Mouse (Mus musculus) forebrain, embryonic 12.5 days (tissue): Measurements from ENCODE around the gene Csgalnact2. TPM values are rescaled to one million over a fixed set of nuclear protein-coding genes. Genes with fewer than 3 reads are reported as not detected.

Experiments
- ATAC-seq: fragments of 200-750 bp; cut with Nextera tagmentation; 2 replicates; pipeline ENCODE4 v1.8.0; 2017; ENCODE audit warnings: moderate TSS enrichment; ENCODE audit not compliant: low FRiP score
- H3K27ac ChIP-seq: fragments of 300-500 bp; sonication (generic); 2 replicates; pipeline ENCODE4 v1.5.1; 2016; ENCODE audit warnings: mild to moderate bottlenecking
- H3K27me3 ChIP-seq: fragments of 300-500 bp; sonication (generic); 2 replicates; pipeline ENCODE4 v1.6.1; 2016; ENCODE audit warnings: mild to moderate bottlenecking
- H3K36me3 ChIP-seq: fragments of 300-500 bp; sonication (generic); replicated peaks from 2 replicates; pipeline ENCODE4 v1.6.1; 2016; ENCODE audit warnings: mild to moderate bottlenecking
- H3K4me1 ChIP-seq: fragments of 300-500 bp; sonication (generic); 2 replicates; pipeline ENCODE4 v1.6.1; 2016
- H3K4me2 ChIP-seq: fragments of 300-500 bp; sonication (generic); 2 replicates; pipeline ENCODE4 v1.6.1; 2016; ENCODE audit warnings: mild to moderate bottlenecking, moderate library complexity
- H3K4me3 ChIP-seq: fragments of 300-500 bp; sonication (generic); replicated peaks from 2 replicates; pipeline ENCODE4 v1.5.1; 2016; ENCODE audit warnings: mild to moderate bottlenecking
- H3K9ac ChIP-seq: fragments of 300-500 bp; sonication (generic); 2 replicates; pipeline ENCODE4 v1.6.1; 2016; ENCODE audit warnings: mild to moderate bottlenecking
- H3K9me3 ChIP-seq: fragments of 300-500 bp; sonication (generic); 2 replicates; pipeline ENCODE4 v1.6.1; 2016
- WGBS: fragments of 180-500 bp; shearing (Covaris S2); methylation state at CpG from one replicate; pipeline ENCODE4 v1.1.7; 2016; 5-methylcytosine and 5-hydroxymethylcytosine counted together
- polyA plus RNA-seq: library from polyadenylated mRNA; unstranded; fragments of >200 nt; fragmentation: Nextera tagmentation; extraction: Ambion mirVana; gene quantifications from 2 replicates; pipeline ENCODE4 v1.2.1, GENCODE M21; 2016

Gene Csgalnact2
- polyA plus RNA-seq, 1 experiment from 2014 or later, result 8.6 TPM

DNA sequence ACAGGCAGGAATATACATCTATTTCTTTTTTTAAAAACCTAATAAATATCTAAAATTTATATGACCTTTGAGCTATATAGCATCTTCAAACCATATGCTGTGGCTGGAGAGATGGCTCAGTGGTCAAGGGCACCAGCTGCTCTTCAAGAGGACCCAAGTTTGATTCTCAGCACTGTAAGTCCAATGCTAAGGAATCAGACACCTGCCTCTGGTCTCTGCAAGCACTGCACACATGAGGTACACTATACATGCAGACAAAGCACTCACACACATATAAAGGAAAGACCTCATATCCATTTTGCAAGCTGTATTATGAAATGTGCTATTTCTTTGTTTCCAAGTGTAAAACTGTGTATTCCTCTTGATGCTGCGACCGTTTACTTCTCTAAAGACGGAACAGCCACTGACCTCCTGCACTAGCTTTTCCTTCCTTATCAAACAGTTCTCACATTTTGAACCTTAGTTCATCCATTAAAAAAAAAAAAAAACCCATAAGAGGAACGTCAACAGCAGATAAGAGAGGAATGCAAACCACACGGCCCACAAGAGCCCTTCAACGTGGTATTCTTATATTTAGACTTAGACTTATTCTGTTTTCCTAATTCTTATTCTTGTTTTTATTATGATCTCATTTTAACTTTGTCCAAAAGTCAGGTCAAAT lies 11.0 kb downstream of the Csgalnact2 start:
- H3K9me3 ChIP-seq, result no peaks in the 10 kb centered on the region
- 88% methylated on average over 6 of the region's 6 CpGs for WGBS
- no peaks in the 10 kb centered on the region for H3K4me1 ChIP-seq
- H3K9ac ChIP-seq, result no peak overlapping the region
- no peak for ATAC-seq
- no peak overlapping the region for H3K4me2 ChIP-seq
- H3K27ac ChIP-seq, result no peak overlapping the region
- no peaks in the 10 kb centered on the region for H3K27me3 ChIP-seq
- no peaks in the 10 kb centered on the region; the same call in 1 of the 2 replicates for H3K36me3 ChIP-seq
- no peak overlapping the region for H3K4me3 ChIP-seq

DNA sequence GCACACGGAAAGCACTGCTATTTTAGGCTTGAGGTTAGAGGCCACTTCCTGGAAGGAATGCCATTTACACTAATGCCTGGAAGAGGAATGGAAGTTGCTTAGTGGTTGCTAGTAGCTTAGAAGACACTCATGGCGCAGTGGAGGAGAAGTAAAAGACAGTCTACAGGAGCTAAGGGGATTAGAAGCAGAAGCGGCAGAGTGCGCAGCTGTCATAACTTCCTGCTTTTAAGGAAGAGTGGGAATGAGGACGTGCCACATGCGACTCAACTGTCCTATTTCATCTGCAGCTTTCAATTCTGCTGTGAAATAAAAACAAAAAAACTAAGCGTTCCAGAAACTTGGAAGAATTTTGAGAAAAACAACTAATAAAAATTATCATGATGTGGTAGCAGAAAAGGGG lies 11.7 kb downstream of the Csgalnact2 start:
- H3K9me3 ChIP-seq, result no peaks in the 10 kb centered on the region
- no peak overlapping the region for H3K9ac ChIP-seq
- no peak for ATAC-seq
- H3K27ac ChIP-seq, result no peak overlapping the region
- H3K4me3 ChIP-seq, result no peak overlapping the region
- H3K4me1 ChIP-seq, result no peaks in the 10 kb centered on the region
- H3K27me3 ChIP-seq, result no peaks in the 10 kb centered on the region
- peaks cover 4% of the 10 kb centered on the region; the same call in 1 of the 2 replicates for H3K36me3 ChIP-seq
- H3K4me2 ChIP-seq, result no peak overlapping the region
- 85% methylated on average over 7 of the region's 7 CpGs for WGBS

GRCm38 (mm10) chr6:118126577-118126976 lies 12.4 kb downstream of the Csgalnact2 start:
- H3K27ac ChIP-seq, result no peak overlapping the region
- H3K4me1 ChIP-seq, result no peaks in the 10 kb centered on the region
- H3K4me3 ChIP-seq, result no peak overlapping the region
- H3K27me3 ChIP-seq, result no peaks in the 10 kb centered on the region
- no peak for ATAC-seq
- no peaks in the 10 kb centered on the region for H3K9me3 ChIP-seq
- H3K36me3 ChIP-seq, result peaks cover 5% of the 10 kb centered on the region; the same call in 1 of the 2 replicates
- H3K4me2 ChIP-seq, result no peak overlapping the region
- no peak overlapping the region for H3K9ac ChIP-seq

- Histone ChIP-seq H3K4me1 (no peaks in the 10 kb centered on the region), H3K9me3 (no peaks in the 10 kb centered on the region), H3K4me2 (no peak overlapping the region), H3K27ac (no peak overlapping the region), H3K27me3 (no peaks in the 10 kb centered on the region), H3K4me3 (no peak overlapping the region), H3K36me3 (peaks cover 5% of the 10 kb centered on the region; the same call in 1 of the 2 replicates), H3K9ac (no peak overlapping the region)
- WGBS, result 97% methylated on average over 1 of the region's 1 CpGs
- no peak for ATAC-seq
These were observed 16.2 kb downstream of the Csgalnact2 start for GRCm38 (mm10) chr6:118122767-118123166.

DNA sequence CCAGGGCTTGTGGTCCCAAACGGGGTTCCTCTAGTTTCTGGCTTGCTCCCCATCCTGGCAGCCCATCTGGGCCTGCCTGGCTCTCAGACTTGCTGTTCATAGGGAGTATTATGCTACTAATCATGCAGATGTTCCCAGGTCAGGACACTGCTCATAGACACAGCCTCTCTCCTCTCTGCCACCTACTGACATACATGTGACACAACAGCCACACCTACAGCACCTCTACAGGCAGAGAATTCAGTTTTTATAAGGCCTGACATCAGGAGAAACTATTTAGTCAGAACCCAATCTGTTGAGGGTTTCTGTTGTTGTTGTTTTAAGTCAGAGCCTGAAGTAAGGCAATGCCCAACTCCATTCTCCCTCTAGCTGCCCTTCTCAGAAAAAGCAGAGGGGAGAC lies 27.1 kb downstream of the Csgalnact2 start:
- Histone ChIP-seq H3K4me2 (no peak overlapping the region), H3K27ac (no peak overlapping the region), H3K9me3 (no peaks in the 10 kb centered on the region), H3K9ac (no peak overlapping the region), H3K4me1 (no peaks in the 10 kb centered on the region), H3K4me3 (no peak overlapping the region), H3K36me3 (0 out of 2 replicates have a peak, but pooled peaks cover 4% of the 10 kb centered on the region), H3K27me3 (no peaks in the 10 kb centered on the region)
- 52% methylated on average over 1 of the region's 1 CpGs for WGBS
- ATAC-seq, result no peak

- no peak overlapping the region for H3K4me2 ChIP-seq
- H3K4me3 ChIP-seq, result no peak overlapping the region
- H3K9me3 ChIP-seq, result no peaks in the 10 kb centered on the region
- no peaks in the 10 kb centered on the region for H3K27me3 ChIP-seq
- 45% methylated on average over 2 of the region's 2 CpGs for WGBS
- no peak overlapping the region for H3K27ac ChIP-seq
- no peaks in the 10 kb centered on the region for H3K4me1 ChIP-seq
- no peak overlapping the region for H3K9ac ChIP-seq
- H3K36me3 ChIP-seq, result no peaks in the 10 kb centered on the region
- no peak for ATAC-seq
These were observed 39.6 kb downstream of the Csgalnact2 start for GRCm38 (mm10) chr6:118099311-118099802.

- 84% methylated on average over 8 of the region's 8 CpGs for WGBS
- no peak for ATAC-seq
These were observed 41.1 kb downstream of the Csgalnact2 start for GRCm38 (mm10) chr6:118097765-118098365.

GRCm38 (mm10) chr6:118090827-118091226 lies 48.1 kb downstream of the Csgalnact2 start:
- H3K4me3 ChIP-seq, result no peak overlapping the region
- no peaks in the 10 kb centered on the region for H3K27me3 ChIP-seq
- no peak overlapping the region for H3K27ac ChIP-seq
- ATAC-seq, result no peak
- no peak overlapping the region for H3K9ac ChIP-seq
- H3K9me3 ChIP-seq, result no peaks in the 10 kb centered on the region
- no peaks in the 10 kb centered on the region for H3K4me1 ChIP-seq
- no peak overlapping the region for H3K4me2 ChIP-seq
- H3K36me3 ChIP-seq, result no peaks in the 10 kb centered on the region
- WGBS, result 88% methylated on average over 9 of the region's 9 CpGs

More at GRCm38 (mm10) chr6:118097765-118098365, 41.1 kb downstream of the Csgalnact2 start:
- Histone ChIP-seq H3K9ac (no peak overlapping the region), H3K4me3 (no peak overlapping the region), H3K4me1 (no peaks in the 10 kb centered on the region), H3K4me2 (no peak overlapping the region), H3K27me3 (no peaks in the 10 kb centered on the region), H3K36me3 (no peaks in the 10 kb centered on the region), H3K27ac (no peak overlapping the region), H3K9me3 (no peaks in the 10 kb centered on the region)

DNA sequence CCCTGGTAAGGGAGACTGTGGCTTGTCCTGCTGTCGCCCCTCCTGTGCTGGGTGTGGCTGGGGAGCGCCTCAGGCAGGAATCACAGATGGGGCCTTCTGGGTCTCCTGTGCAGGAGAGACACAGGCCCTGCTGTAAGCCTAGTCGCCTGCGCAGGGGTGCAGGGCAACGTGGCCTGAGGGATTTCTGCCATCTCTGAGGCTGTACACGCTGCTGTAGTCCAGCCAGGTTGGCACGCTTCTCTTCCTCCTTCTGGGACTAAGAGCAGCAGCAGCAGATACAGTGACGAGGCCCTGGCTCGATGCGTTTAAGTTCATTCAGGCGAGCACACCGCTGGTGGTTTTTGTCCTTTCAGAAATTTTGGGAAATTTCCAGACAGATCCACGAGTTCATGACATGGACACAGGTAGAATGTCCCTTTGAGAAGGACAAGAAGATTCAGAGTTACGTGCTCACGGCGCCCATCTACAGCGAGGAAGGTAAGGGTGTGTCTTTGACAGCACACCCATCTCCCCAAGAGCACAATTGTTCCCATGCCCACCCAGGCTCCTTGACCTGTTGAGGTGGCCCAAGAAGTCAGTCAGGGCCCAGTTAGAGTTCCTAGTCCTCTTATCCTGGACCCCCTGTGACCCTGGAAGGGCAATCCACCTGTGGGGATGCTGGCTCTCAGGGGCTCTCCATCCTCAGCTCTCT lies 50.0 kb downstream of the Csgalnact2 start:
- no peak for ATAC-seq
- Histone ChIP-seq H3K4me3 (no peak overlapping the region), H3K4me1 (no peaks in the 10 kb centered on the region), H3K27ac (no peak overlapping the region), H3K9me3 (no peaks in the 10 kb centered on the region), H3K9ac (no peak overlapping the region), H3K36me3 (no peaks in the 10 kb centered on the region), H3K4me2 (no peak overlapping the region), H3K27me3 (no peaks in the 10 kb centered on the region)
- 83% methylated on average over 17 of the region's 17 CpGs for WGBS

GRCm38 (mm10) chr6:118087955-118088354 lies 51.0 kb downstream of the Csgalnact2 start:
- no peaks in the 10 kb centered on the region for H3K4me1 ChIP-seq
- H3K27ac ChIP-seq, result no peak overlapping the region
- no peak overlapping the region for H3K4me3 ChIP-seq
- H3K27me3 ChIP-seq, result no peaks in the 10 kb centered on the region
- WGBS, result 53% methylated on average over 8 of the region's 8 CpGs
- H3K36me3 ChIP-seq, result no peaks in the 10 kb centered on the region
- no peak for ATAC-seq
- H3K4me2 ChIP-seq, result no peak overlapping the region
- H3K9me3 ChIP-seq, result no peaks in the 10 kb centered on the region
- no peak overlapping the region for H3K9ac ChIP-seq

- H3K4me2 ChIP-seq, result no peak overlapping the region
- 90% methylated on average over 8 of the region's 8 CpGs for WGBS
These were observed 54.3 kb downstream of the Csgalnact2 start for GRCm38 (mm10) chr6:118084596-118084995.

DNA sequence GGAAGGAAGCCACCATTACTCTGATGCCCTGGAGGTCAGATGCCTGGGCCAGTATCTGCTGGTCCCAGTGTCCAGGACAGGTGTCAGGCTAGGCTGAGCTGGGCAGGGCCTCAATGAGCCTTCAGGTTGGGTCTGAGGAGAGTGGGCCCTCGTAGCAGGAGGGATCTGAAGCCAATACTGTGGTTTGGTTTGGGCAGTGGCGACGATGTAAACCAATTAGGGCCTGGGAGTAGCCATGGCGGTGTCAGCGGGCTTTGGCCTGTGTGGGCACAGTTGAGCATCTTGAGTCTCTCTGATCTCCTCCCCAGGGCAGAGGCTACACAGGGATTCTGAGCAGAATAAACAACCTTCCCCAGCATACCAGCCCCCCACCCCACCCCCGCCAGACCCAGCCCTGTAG lies 55.3 kb downstream of the Csgalnact2 start:
- WGBS, result 77% methylated on average over 6 of the region's 6 CpGs
- Histone ChIP-seq H3K9ac (no peak overlapping the region), H3K4me3 (no peak overlapping the region), H3K27ac (no peak overlapping the region), H3K27me3 (no peaks in the 10 kb centered on the region), H3K4me2 (no peak overlapping the region), H3K36me3 (no peaks in the 10 kb centered on the region), H3K4me1 (peaks cover 11% of the 10 kb centered on the region; the same call in 1 of the 2 replicates), H3K9me3 (no peaks in the 10 kb centered on the region)
- no peak for ATAC-seq

More at GRCm38 (mm10) chr6:118084596-118084995, 54.3 kb downstream of the Csgalnact2 start:
- no peak for ATAC-seq
- Histone ChIP-seq H3K36me3 (no peaks in the 10 kb centered on the region), H3K9me3 (no peaks in the 10 kb centered on the region), H3K27me3 (no peaks in the 10 kb centered on the region), H3K9ac (no peak overlapping the region), H3K27ac (no peak overlapping the region), H3K4me1 (peaks cover 6% of the 10 kb centered on the region; the same call in 1 of the 2 replicates), H3K4me3 (no peak overlapping the region)
